Mouse (Mus musculus) forebrain, postnatal 0 days (tissue): Measurements from ENCODE around the gene Psmb7. TPM values are rescaled to one million over a fixed set of nuclear protein-coding genes. Genes with fewer than 3 reads are reported as not detected.

Experiments used
- ATAC-seq: fragments of 200-750 bp; cut with Nextera tagmentation; 2 replicates; pipeline ENCODE4 v1.8.0; 2017; ENCODE audit warnings: mild to moderate bottlenecking, moderate library complexity
- DNase-seq: peaks from one replicate; pipeline ENCODE4 v3.0.0-alpha.2; 2015
- H3K27ac ChIP-seq: fragments of 300-500 bp; sonication (generic); 2 replicates; pipeline ENCODE4 v1.5.1; 2014; ENCODE audit warnings: low read depth, mild to moderate bottlenecking, antibody characterized with exemption, low read length, moderate library complexity, mixed read lengths
- H3K27me3 ChIP-seq: fragments of 300-500 bp; sonication (generic); 2 replicates; pipeline ENCODE4 v1.6.1; 2014; ENCODE audit warnings: mild to moderate bottlenecking, low read length, mixed read lengths; ENCODE audit not compliant: insufficient read depth
- H3K36me3 ChIP-seq: fragments of 300-500 bp; sonication (generic); 2 replicates; pipeline ENCODE4 v1.6.1; 2014; ENCODE audit warnings: mild to moderate bottlenecking, moderate library complexity; ENCODE audit not compliant: insufficient read depth
- H3K4me1 ChIP-seq: fragments of 300-500 bp; sonication (generic); 2 replicates; pipeline ENCODE4 v1.6.1; 2014; ENCODE audit warnings: antibody characterized with exemption; ENCODE audit not compliant: insufficient read depth
- H3K4me2 ChIP-seq: fragments of 300-500 bp; sonication (generic); 2 replicates; pipeline ENCODE4 v1.6.1; 2014; ENCODE audit warnings: low read depth, mild to moderate bottlenecking, moderate library complexity
- H3K4me3 ChIP-seq: fragments of 300-500 bp; sonication (generic); 2 replicates; pipeline ENCODE4 v1.5.1; 2014; ENCODE audit warnings: low read depth, low read length, mixed read lengths
- H3K9ac ChIP-seq: fragments of 300-500 bp; sonication (generic); 2 replicates; pipeline ENCODE4 v1.6.1; 2014; ENCODE audit warnings: mild to moderate bottlenecking
- H3K9me3 ChIP-seq: fragments of 300-500 bp; sonication (generic); 2 replicates; pipeline ENCODE4 v1.6.1; 2016; ENCODE audit warnings: low read length
- CTCF ChIP-seq: sonication (generic); IDR thresholded peaks from 2 replicates; pipeline ENCODE4 v1.5.1; 2016; ENCODE audit warnings: antibody characterized with exemption, control low read depth, low read depth
- WGBS: fragments of 180-500 bp; shearing (Covaris S2); extraction: QIAGEN DNeasy Blood & Tissue Kit; methylation state at CpG from one replicate; pipeline ENCODE4 v1.1.7; 2014; 5-methylcytosine and 5-hydroxymethylcytosine counted together
- polyA plus RNA-seq: library from polyadenylated mRNA; unstranded; fragments of >200 nt; fragmentation: Nextera tagmentation; extraction: Ambion mirVana; gene quantifications from 2 replicates; pipeline ENCODE4 v1.2.1, GENCODE M21; 2015
- total RNA-seq: library from RNA; depleted of rRNA; stranded (reverse); fragments of >200 nt; gene quantifications from 2 replicates; pipeline ENCODE4 v1.2.3, GENCODE M21; 2014; rRNA removed

Gene Psmb7
- 276 and 348 TPM in 2 replicates for total RNA-seq
- 292 and 342 TPM in 2 replicates for polyA plus RNA-seq

DNA sequence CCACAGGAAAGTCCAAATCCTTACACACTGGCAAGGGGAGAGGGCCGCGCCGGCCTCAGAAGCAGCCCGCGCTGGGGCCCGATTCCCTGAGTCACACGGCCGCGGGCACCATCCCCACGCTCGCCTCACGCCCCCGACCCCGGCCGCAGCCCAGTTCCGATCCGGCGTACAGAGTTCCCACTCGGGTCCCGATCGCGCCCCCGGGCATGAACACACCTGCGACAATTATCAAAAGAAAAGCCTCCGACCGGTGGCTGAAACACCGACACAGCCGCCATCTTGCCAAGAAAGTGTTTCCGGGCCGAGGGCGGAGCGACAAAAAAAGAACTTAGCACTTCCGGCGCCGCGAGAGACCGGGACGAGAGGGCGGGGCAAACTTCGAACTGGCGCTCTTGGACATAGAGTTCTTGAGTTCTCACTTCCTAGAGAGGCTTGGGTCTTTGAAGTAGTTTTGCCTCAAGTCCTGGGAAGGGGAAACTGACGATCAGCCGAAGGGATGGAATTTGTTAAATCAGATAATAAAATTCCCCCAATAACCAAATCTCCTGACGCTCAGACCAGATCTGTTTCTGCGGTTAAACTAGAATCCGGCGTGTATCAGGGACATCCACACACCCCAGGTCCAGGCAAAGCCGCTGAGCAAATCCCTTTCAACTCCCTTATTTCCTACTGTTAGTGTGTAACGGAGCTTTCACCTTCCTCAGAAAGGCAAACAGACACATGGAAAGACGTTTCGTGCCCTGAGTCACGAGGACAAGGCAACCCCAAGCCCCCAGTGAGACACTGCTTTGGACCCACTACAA, at the start of gene Psmb7:
Psmb7 (minus strand) TSS at position 463 of the 803 bp plus-strand sequence.
- WGBS = 3% methylated on average over 52 of the region's 52 CpGs
- ATAC-seq = peak; percentile 89
- Histone ChIP-seq H3K9ac (peak within 1 kb of the TSS; percentile 76), H3K27me3 (no peaks in the 10 kb centered on the region), H3K4me1 (peaks cover 14% of the 10 kb centered on the region), H3K9me3 (no peaks in the 10 kb centered on the region), H3K36me3 (peaks cover 26% of the 10 kb centered on the region), H3K4me3 (peak within 1 kb of the TSS; percentile 77), H3K27ac (peak within 1 kb of the TSS; percentile 72), H3K4me2 (peak within 1 kb of the TSS; percentile 77)
- peak; percentile 94 for DNase-seq
- TF ChIP-seq CTCF = no peak

DNA sequence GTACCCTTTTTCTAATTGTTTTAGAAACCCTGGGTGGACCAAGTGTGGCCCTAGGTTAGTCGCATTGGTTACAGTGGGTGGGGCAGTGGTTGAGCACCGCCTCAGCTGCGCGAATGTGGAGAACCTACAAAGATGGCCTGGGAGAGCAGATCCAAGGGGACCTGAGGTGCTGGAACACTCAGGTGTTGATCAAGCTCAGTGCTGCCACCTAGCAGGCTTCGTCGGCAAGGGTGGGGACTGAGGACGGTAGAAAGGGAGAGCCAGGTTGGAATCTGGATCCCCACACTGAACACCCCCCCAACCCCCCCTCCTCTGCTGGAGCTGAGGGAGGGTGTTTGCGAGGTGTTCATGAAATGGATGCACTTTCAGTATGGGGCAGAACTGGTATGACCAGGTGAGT, 47.7 kb upstream of the Psmb7 start:
- no peak overlapping the region for H3K9ac ChIP-seq
- no peaks in the 10 kb centered on the region for H3K9me3 ChIP-seq
- H3K4me3 ChIP-seq = no peak overlapping the region
- no peak overlapping the region for H3K4me2 ChIP-seq
- H3K36me3 ChIP-seq = no peaks in the 10 kb centered on the region
- no peak for DNase-seq
- TF ChIP-seq CTCF = peak; percentile 61
- peaks cover 16% of the 10 kb centered on the region for H3K27me3 ChIP-seq
- H3K27ac ChIP-seq = no peak overlapping the region
- H3K4me1 ChIP-seq = 0 out of 2 replicates have a peak, but pooled peaks cover 5% of the 10 kb centered on the region
- no peak for ATAC-seq
- 28% methylated on average over 8 of the region's 8 CpGs for WGBS

DNA sequence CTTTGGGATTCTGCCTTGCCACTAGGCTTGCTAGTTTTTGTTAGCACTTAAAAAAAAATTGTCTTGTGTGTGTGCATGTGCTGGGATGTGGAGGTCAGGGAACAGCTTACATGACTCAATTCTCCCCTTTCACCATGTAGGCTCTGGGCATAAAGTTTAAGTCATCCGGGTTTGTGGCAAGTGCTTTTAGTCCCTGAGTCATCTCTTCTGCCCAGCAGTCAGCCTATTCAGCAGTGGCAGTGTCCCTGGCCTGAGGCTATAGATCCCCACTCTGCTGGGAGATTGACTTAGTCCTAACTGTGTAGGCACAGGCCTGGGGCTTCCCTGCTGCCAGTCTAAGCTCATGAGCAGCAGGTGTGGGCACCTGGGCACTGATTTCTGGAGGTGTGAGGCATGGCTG, 46.0 kb upstream of the Psmb7 start:
- ATAC-seq (no peak), DNase-seq (no peak)
- Histone ChIP-seq H3K36me3 (no peaks in the 10 kb centered on the region), H3K9ac (no peak overlapping the region), H3K9me3 (no peaks in the 10 kb centered on the region), H3K4me1 (0 out of 2 replicates have a peak, but pooled peaks cover 5% of the 10 kb centered on the region), H3K27ac (no peak overlapping the region), H3K4me2 (no peak overlapping the region), H3K4me3 (no peak overlapping the region), H3K27me3 (peaks cover 5% of the 10 kb centered on the region; the same call in 1 of the 2 replicates)
- 54% methylated on average over 1 of the region's 1 CpGs for WGBS
- TF ChIP-seq CTCF = no peak

DNA sequence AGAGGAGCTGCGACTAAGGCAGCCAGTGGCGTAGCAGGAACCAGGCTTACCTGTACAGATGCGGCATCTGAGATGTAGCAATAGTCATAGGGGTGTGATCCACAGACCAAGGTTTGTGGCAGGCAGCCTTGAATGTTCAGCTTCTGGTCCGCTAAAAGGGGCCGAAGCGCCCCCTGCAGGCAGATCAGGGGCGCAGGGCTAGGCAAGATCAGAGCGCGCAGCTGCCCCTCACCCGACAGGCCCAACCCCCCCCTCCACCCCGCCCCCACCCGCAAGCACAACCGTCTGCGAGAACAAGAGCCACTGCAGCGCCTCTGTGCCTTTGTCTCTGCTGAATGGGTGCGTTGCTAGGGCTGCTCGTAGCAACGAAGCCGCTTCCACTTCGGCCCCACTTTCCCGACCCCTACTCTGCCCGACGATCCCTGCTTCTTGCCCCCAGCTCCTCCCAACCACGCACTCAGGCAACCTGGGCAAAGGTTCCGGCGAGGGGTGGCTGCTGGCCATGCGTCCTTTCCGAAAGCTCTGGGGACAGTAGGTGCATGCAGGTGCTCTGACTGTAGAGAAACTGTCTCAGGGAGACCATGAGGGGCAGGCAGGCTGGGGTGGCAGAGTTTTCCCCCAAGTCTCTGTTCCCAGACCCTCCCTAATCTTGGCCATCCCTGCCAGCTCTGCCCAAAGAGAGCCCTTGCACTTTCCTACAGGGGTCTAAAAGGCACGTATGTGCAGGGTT, 45.1 kb upstream of the Psmb7 start:
- WGBS = 3% methylated on average over 25 of the region's 29 CpGs
- ATAC-seq (peak; percentile 93), DNase-seq (peak; percentile 85)
- H3K4me3 ChIP-seq = peak overlapping the region; percentile 19
- H3K9me3 ChIP-seq = no peaks in the 10 kb centered on the region
- no peaks in the 10 kb centered on the region for H3K36me3 ChIP-seq
- H3K9ac ChIP-seq = peak overlapping the region; percentile 44
- no peaks in the 10 kb centered on the region for H3K27me3 ChIP-seq
- H3K4me2 ChIP-seq = peak overlapping the region; percentile 49
- 0 out of 2 replicates have a peak, but pooled peaks cover 5% of the 10 kb centered on the region for H3K4me1 ChIP-seq
- H3K27ac ChIP-seq = no peak overlapping the region; the same call in 1 of the 2 replicates
- peak; percentile 71 for TF ChIP-seq CTCF

DNA sequence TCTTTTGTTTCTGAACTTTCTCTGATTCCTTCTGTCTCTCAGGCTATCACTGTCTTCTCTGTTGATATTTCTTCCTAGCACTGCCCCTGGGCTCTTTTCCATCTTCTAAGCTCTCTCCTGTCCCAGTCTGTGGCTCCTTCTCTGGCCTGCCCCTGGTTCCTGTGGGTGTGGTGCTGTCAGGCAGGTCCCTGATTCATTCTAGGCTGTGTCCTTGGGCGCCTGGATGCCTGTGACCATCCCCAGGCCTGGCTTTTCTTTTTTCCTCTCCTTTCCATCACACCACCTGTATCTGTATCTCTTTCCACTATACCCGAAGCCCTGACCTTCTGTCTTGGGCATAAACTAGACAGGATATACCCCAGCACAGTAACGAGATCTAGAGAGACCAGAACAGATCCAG, 41.9 kb upstream of the Psmb7 start:
- Histone ChIP-seq H3K4me2 (no peak overlapping the region), H3K9me3 (no peaks in the 10 kb centered on the region), H3K27me3 (no peaks in the 10 kb centered on the region), H3K4me1 (0 out of 2 replicates have a peak, but pooled peaks cover 5% of the 10 kb centered on the region), H3K27ac (no peak overlapping the region), H3K4me3 (no peak overlapping the region), H3K9ac (no peak overlapping the region), H3K36me3 (no peaks in the 10 kb centered on the region)
- no peak for TF ChIP-seq CTCF
- no peak for ATAC-seq
- 78% methylated on average over 3 of the region's 3 CpGs for WGBS
- no peak for DNase-seq

DNA sequence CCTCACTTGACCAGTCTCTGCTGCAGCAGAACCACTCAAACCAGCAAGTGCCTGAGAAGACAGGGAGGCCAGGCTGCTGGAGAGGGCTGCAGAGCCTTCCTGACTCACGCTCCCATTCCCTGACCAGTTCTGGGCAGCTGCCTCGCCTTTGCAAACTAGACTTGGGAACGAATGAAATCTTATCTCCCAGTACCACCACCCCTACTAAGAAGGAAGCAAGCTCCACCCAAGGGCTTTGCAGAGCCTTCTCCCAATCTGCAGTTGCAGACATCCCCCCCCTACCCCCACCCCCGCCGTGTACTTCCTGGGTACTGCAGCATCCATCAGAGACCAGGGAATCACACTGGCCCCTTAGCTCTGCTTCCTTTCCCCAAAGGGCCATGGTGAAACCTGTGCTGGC, 39.2 kb upstream of the Psmb7 start:
- Histone ChIP-seq H3K4me2 (no peak overlapping the region), H3K4me1 (0 out of 2 replicates have a peak, but pooled peaks cover 2% of the 10 kb centered on the region), H3K4me3 (no peak overlapping the region), H3K9ac (no peak overlapping the region), H3K9me3 (no peaks in the 10 kb centered on the region), H3K27ac (no peak overlapping the region), H3K27me3 (no peaks in the 10 kb centered on the region), H3K36me3 (no peaks in the 10 kb centered on the region)
- ATAC-seq = no peak
- DNase-seq = no peak
- no peak for TF ChIP-seq CTCF
- WGBS = 87% methylated on average over 5 of the region's 5 CpGs

DNA sequence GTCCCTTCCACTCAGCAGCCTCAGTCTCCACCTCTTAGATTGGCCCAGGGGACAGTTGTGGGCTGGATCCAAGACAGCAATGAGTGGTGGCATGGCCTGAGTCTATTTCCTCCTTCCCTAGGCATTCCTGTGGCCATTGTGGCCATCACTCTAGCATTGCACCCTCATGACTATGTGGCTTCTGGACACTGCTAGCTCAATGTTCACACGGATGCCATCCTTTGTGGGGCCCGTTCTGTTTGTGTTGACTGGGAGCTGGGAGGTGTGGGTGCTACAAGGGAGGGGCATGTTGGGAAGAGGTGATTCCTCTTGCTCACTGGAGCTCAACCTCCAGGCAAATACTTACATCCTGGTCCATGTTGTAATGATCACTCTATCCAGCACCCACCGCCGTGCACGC, 38.3 kb upstream of the Psmb7 start:
- H3K4me3 ChIP-seq = no peak overlapping the region
- no peak for TF ChIP-seq CTCF
- H3K9ac ChIP-seq = no peak overlapping the region
- H3K4me1 ChIP-seq = no peaks in the 10 kb centered on the region
- DNase-seq (no peak), ATAC-seq (no peak)
- WGBS = 96% methylated on average over 5 of the region's 5 CpGs
- H3K9me3 ChIP-seq = no peaks in the 10 kb centered on the region
- H3K4me2 ChIP-seq = no peak overlapping the region
- H3K27ac ChIP-seq = no peak overlapping the region
- H3K36me3 ChIP-seq = no peaks in the 10 kb centered on the region
- no peaks in the 10 kb centered on the region for H3K27me3 ChIP-seq
